Mouse (Mus musculus): ENCODE results near the gene Kif24. TPM values are rescaled to one million over a fixed set of nuclear protein-coding genes. Genes with fewer than 3 reads are reported as not detected.

The Kif24 gene
- total RNA-seq, 2 experiments from 2014 or later, result 1.5 to 1.6 TPM

- DNase-seq (ENCODE audit: extremely low spot score in 1 of 2, low spot score in 2 of 2), result no peak
These were observed 94.8 kb downstream of the Kif24 start for GRCm38 (mm10) chr4:41369702-41370437.

GRCm38 (mm10) chr4:41368198-41368597 is 96.5 kb downstream of the Kif24 start:
- DNase-seq (ENCODE audit: extremely low spot score in 1 of 2, low spot score in 2 of 2), result no peak
- intact Hi-C loops (cut with DNase I), result no loop called here

More at GRCm38 (mm10) chr4:41369702-41370437, 94.8 kb downstream of the Kif24 start:
- intact Hi-C loops (cut with DNase I), result no loop called here

- intact Hi-C loops (cut with DNase I), result no loop called here
- no peak for DNase-seq (ENCODE audit: extremely low spot score in 1 of 2, low spot score in 2 of 2)
These were observed 103.6 kb downstream of the Kif24 start for GRCm38 (mm10) chr4:41361059-41361458.

GRCm38 (mm10) chr4:41359358-41359757 is 105.3 kb downstream of the Kif24 start:
- DNase-seq (ENCODE audit: extremely low spot score in 1 of 2, low spot score in 2 of 2), result no peak
- intact Hi-C loops (cut with DNase I), result no loop called here

GRCm38 (mm10) chr4:41358669-41359068 is 106.0 kb downstream of the Kif24 start:
- no peak for DNase-seq (ENCODE audit: extremely low spot score in 1 of 2, low spot score in 2 of 2)
- intact Hi-C loops (cut with DNase I), result no loop called here

- DNase-seq (ENCODE audit: extremely low spot score in 1 of 2, low spot score in 2 of 2), result no peak
- intact Hi-C loops (cut with DNase I), result no loop called here
These were observed 107.5 kb downstream of the Kif24 start for GRCm38 (mm10) chr4:41357154-41357553.

GRCm38 (mm10) chr4:41353265-41353664 is 111.4 kb downstream of the Kif24 start:
- DNase-seq (ENCODE audit: extremely low spot score in 1 of 2, low spot score in 2 of 2), result no peak
- intact Hi-C loops (cut with DNase I), result no loop called here

- intact Hi-C loops (cut with DNase I), result no loop called here
- no peak for DNase-seq (ENCODE audit: extremely low spot score in 1 of 2, low spot score in 2 of 2)
These were observed 111.9 kb downstream of the Kif24 start for GRCm38 (mm10) chr4:41352758-41353157.

- intact Hi-C loops (cut with DNase I), result no loop called here
- no peak for DNase-seq (ENCODE audit: extremely low spot score in 1 of 2, low spot score in 2 of 2)
These were observed 115.5 kb downstream of the Kif24 start for GRCm38 (mm10) chr4:41349199-41349591.

GRCm38 (mm10) chr4:41348584-41349198 is 116.0 kb downstream of the Kif24 start, which contains the start of gene Ubap1:
Ubap1 (plus strand) TSS chr4:41348996.
- intact Hi-C loops (cut with DNase I), result no loop called here
- DNase-seq (ENCODE audit: extremely low spot score in 1 of 2, low spot score in 2 of 2), result peak; percentile 90 to 96

- no peak for DNase-seq (ENCODE audit: extremely low spot score in 1 of 2, low spot score in 2 of 2)
- intact Hi-C loops (cut with DNase I), result no loop called here
These were observed 116.8 kb downstream of the Kif24 start for GRCm38 (mm10) chr4:41347839-41348238.

GRCm38 (mm10) chr4:41346011-41346410 is 118.7 kb downstream of the Kif24 start:
- intact Hi-C loops (cut with DNase I), result no loop called here
- no peak for DNase-seq (ENCODE audit: extremely low spot score in 1 of 2, low spot score in 2 of 2)

- DNase-seq (ENCODE audit: extremely low spot score in 1 of 2, low spot score in 2 of 2), result no peak
- intact Hi-C loops (cut with DNase I), result no loop called here
These were observed 123.7 kb downstream of the Kif24 start for GRCm38 (mm10) chr4:41340912-41341550.

Other genes with a start within 250 kb of the Kif24 start
- 10 to 100 TPM; 54.4 to 58.1 TPM for gene Ubap2, start 189.7 kb downstream of the Kif24 start, total RNA-seq (2021)
- gene Dcaf12, start 150.0 kb downstream of the Kif24 start, total RNA-seq (2021), result 10 to 100 TPM; 55.2 to 55.6 TPM
- gene Ubap1, start 115.9 kb downstream of the Kif24 start, total RNA-seq (2021), result 10 to 100 TPM; 41.6 to 42.7 TPM
- 10 to 100 TPM; 32.8 to 34.8 TPM for gene Nudt2, start 264 bp upstream of the Kif24 start, total RNA-seq (2021)
- gene AI464131, start 38.2 kb upstream of the Kif24 start, total RNA-seq (2021), result 10 to 100 TPM; 33.6 to 37.4 TPM
- gene 1110017D15Rik, start 52.4 kb upstream of the Kif24 start, total RNA-seq (2021), result 10 to 100 TPM in 1 of 2 experiments, 1 to 10 TPM in 1; 8.3 to 11.4 TPM
- gene Fam219a, start 104.7 kb upstream of the Kif24 start, total RNA-seq (2021), result 100 to 1,000 TPM; 199 to 201 TPM
- gene Dnaic1, start 104.9 kb upstream of the Kif24 start, total RNA-seq (2021), result 1 to 10 TPM; 4.2 to 5.4 TPM
- gene Enho, start 175.4 kb upstream of the Kif24 start, total RNA-seq (2021), result 10 to 100 TPM; 61.8 to 62.2 TPM
- gene Cntfr, start 232.2 kb upstream of the Kif24 start, total RNA-seq (2021), result 10 to 100 TPM; 57.4 to 75.1 TPM
- gene Il11ra1, start 235.1 kb upstream of the Kif24 start, total RNA-seq (2021), result 10 to 100 TPM; 19.1 to 24.3 TPM
- gene Rpp25l, start 248.6 kb upstream of the Kif24 start, total RNA-seq (2021), result 10 to 100 TPM; 28.4 to 30.3 TPM

Data from left cerebral cortex, postnatal 10 days (tissue).